Mouse (Mus musculus) left cerebral cortex, adult 8-10 months (tissue): ENCODE data around the gene Abcf3. TPM values are rescaled to one million over a fixed set of nuclear protein-coding genes. Genes with fewer than 3 reads are reported as not detected.

Experiments used
- microRNA-seq, 2 experiments: library from miRNA; unstranded; fragments of <30 nt; microRNA quantifications; one replicate each; pipeline ENCODE4 v1.2.0; 2022
- total RNA-seq, 4 experiments: library from RNA; stranded (reverse); gene quantifications; 2 replicates each; pipeline ENCODE4 v1.2.4; 2022

Abcf3 gene
- total RNA-seq, 4 experiments from 2014 or later = 102 to 130 (median 119) TPM

Small RNA genes lying within 50 kb of the gene (microRNA-seq; reads per million reads assigned to microRNA genes)
- 438 to 446 reads per million in 2 experiments for gene Mir1224

Other genes starting within 250 kb of the Abcf3 start
- gene Parl, start 246.2 kb upstream of the Abcf3 start, total RNA-seq = 10 to 100 TPM; 58.4 to 67.2 (median 65.8) TPM
- not detected for gene Cyp2ab1, start 223.2 kb upstream of the Abcf3 start, total RNA-seq
- gene Abcc5, start 122.2 kb upstream of the Abcf3 start, total RNA-seq = 100 to 1,000 TPM; 189 to 219 (median 203) TPM
- 10 to 100 TPM; 57.3 to 62.6 (median 59.3) TPM for gene Eif2b5, start 49.8 kb upstream of the Abcf3 start, total RNA-seq
- 10 to 100 TPM; 50.6 to 55.9 (median 54.9) TPM for gene Dvl3, start 31.6 kb upstream of the Abcf3 start, total RNA-seq
- gene Ap2m1, start 13.1 kb upstream of the Abcf3 start, total RNA-seq = 100 to 1,000 TPM; 794 to 854 (median 817) TPM
- 10 to 100 TPM; 51.3 to 65.5 (median 57.9) TPM for gene Vwa5b2, start 40.9 kb downstream of the Abcf3 start, total RNA-seq
- gene Eef1akmt4, start 63.0 kb downstream of the Abcf3 start, total RNA-seq = 1 to 10 TPM; 1.1 to 2.3 (median 1.7) TPM
- under 1 TPM in 2 of 4 experiments, not detected in 2; 0.42 to 0.73 TPM for gene Gm49333, start 63.0 kb downstream of the Abcf3 start, total RNA-seq
- gene Alg3, start 63.2 kb downstream of the Abcf3 start, total RNA-seq = 10 to 100 TPM in 3 of 4 experiments, 1 to 10 TPM in 1; 8.1 to 15.5 (median 12.3) TPM
- 100 to 1,000 TPM; 145 to 169 (median 150) TPM for gene Camk2n2, start 72.7 kb downstream of the Abcf3 start, total RNA-seq
- gene Ece2, start 81.3 kb downstream of the Abcf3 start, total RNA-seq = 10 to 100 TPM; 28.2 to 33.5 (median 30.5) TPM
- gene Psmd2, start 103.1 kb downstream of the Abcf3 start, total RNA-seq = 100 to 1,000 TPM; 222 to 245 (median 230) TPM
- gene Eif4g1, start 119.7 kb downstream of the Abcf3 start, total RNA-seq = 100 to 1,000 TPM; 253 to 267 (median 263) TPM
- 100 to 1,000 TPM; 271 to 291 (median 283) TPM for gene Fam131a, start 144.7 kb downstream of the Abcf3 start, total RNA-seq
- 10 to 100 TPM; 19.6 to 26.6 (median 21.2) TPM for gene Polr2h, start 169.1 kb downstream of the Abcf3 start, total RNA-seq
- gene Clcn2, start 169.2 kb downstream of the Abcf3 start, total RNA-seq = 10 to 100 TPM; 63.2 to 75.5 (median 71.9) TPM
- 10 to 100 TPM; 26.7 to 42.0 (median 32.0) TPM for gene Chrd, start 184.6 kb downstream of the Abcf3 start, total RNA-seq
- gene Thpo, start 185.9 kb downstream of the Abcf3 start, total RNA-seq = 1 to 10 TPM; 5.2 to 7.2 (median 5.8) TPM